Mouse (Mus musculus) embryonic fibroblast, embryonic 13.5 days (primary cell): Measurements from ENCODE around the gene Gab2.

Experiments used
- CTCF ChIP-seq: IDR thresholded peaks from 2 replicates; pipeline ENCODE4 v1.5.1; 2011; ENCODE audit warnings: mild to moderate bottlenecking, control low read depth, low read length, moderate library complexity, borderline replicate concordance; ENCODE audit not compliant: insufficient read depth
- POLR2A ChIP-seq: IDR thresholded peaks from 2 replicates; pipeline ENCODE4 v1.6.1; 2011; ENCODE audit warnings: low read depth, mild to moderate bottlenecking, control low read depth, low read length, moderate library complexity

DNA sequence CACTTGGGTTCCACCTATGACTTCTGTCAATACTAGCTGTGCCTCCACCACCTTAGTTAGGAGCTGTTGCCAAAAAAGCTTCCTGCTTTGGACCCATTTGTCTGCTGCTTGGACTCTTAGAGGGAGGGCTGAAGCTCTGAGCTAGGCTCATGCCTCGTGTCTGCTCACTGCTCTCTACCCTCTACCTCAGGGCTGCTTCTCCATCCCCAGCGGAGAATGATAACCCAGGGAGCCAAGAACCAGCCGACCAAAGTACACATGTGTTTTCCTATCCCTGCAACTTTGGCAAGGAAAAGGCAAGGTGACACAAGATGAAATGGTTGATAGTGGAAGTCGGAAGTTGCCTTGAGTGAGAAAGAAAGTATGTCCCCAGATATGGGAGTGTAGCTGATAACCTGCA, 223.8 kb downstream of the Gab2 start:
- TF ChIP-seq CTCF (no peak), POLR2A (no peak)
